Mouse (Mus musculus) kidney, postnatal 0 days (tissue): ENCODE data around the gene Ppp2r5b. TPM values are rescaled to one million over a fixed set of nuclear protein-coding genes. Genes with fewer than 3 reads are reported as not detected.
A peak's percentile ranks its signal among the peaks of the same experiment; 100 is the strongest.

Source experiments
- ATAC-seq: fragments of 200-750 bp; cut with Nextera tagmentation; replicated peaks from 2 replicates; pipeline ENCODE4 v1.8.0; 2017; ENCODE audit warnings: low read depth, moderate number of reproducible peaks, moderate TSS enrichment, moderate library complexity; ENCODE audit not compliant: low FRiP score
- DNase-seq: peaks from one replicate; pipeline ENCODE4 v3.0.0-alpha.2; 2016; ENCODE audit warnings: low spot score
- H3K27ac ChIP-seq: fragments of 300-500 bp; sonication (generic); 2 replicates; pipeline ENCODE4 v1.5.1; 2014; ENCODE audit warnings: mild to moderate bottlenecking
- H3K27me3 ChIP-seq: fragments of 300-500 bp; sonication (generic); 2 replicates; pipeline ENCODE4 v1.6.1; 2014; ENCODE audit warnings: low read length, mixed read lengths; ENCODE audit not compliant: insufficient read depth
- H3K36me3 ChIP-seq: fragments of 300-500 bp; sonication (generic); 2 replicates; pipeline ENCODE4 v1.6.1; 2014; ENCODE audit warnings: low read length, mixed read lengths; ENCODE audit not compliant: insufficient read depth
- H3K4me1 ChIP-seq: fragments of 300-500 bp; sonication (generic); replicated peaks from 2 replicates; pipeline ENCODE4 v1.6.1; 2014; ENCODE audit warnings: antibody characterized with exemption, low read length, mixed read lengths; ENCODE audit not compliant: insufficient read depth
- H3K4me2 ChIP-seq: fragments of 300-500 bp; sonication (generic); 2 replicates; pipeline ENCODE4 v1.6.1; 2014; ENCODE audit warnings: mild to moderate bottlenecking, low read length, moderate library complexity, mixed read lengths
- H3K4me3 ChIP-seq: fragments of 300-500 bp; sonication (generic); replicated peaks from 2 replicates; pipeline ENCODE4 v1.5.1; 2014; ENCODE audit warnings: low read depth, low read length
- H3K9ac ChIP-seq: fragments of 300-500 bp; sonication (generic); 2 replicates; pipeline ENCODE4 v1.6.1; 2014; ENCODE audit warnings: low read depth, low read length
- H3K9me3 ChIP-seq: fragments of 300-500 bp; sonication (generic); replicated peaks from 2 replicates; pipeline ENCODE4 v1.6.1; 2016; ENCODE audit warnings: low read length, inconsistent platforms, mixed read lengths
- CTCF ChIP-seq: IDR thresholded peaks from 2 replicates; pipeline ENCODE4 v1.5.1; 2016; ENCODE audit warnings: antibody characterized with exemption, low read depth, mild to moderate bottlenecking, moderate library complexity
- WGBS: fragments of 180-500 bp; shearing (Covaris S2); extraction: QIAGEN DNeasy Blood & Tissue Kit; methylation state at CpG from one replicate; pipeline ENCODE4 v1.1.7; 2014; 5-methylcytosine and 5-hydroxymethylcytosine counted together
- microRNA counts: library from miRNA; unstranded; fragments of <30 nt; microRNA quantifications from one replicate; lab custom pipeline; 2015
- microRNA-seq: library from miRNA; unstranded; fragments of <30 nt; microRNA quantifications from one replicate; pipeline ENCODE4, GENCODE M21; 2016
- polyA plus RNA-seq: library from polyadenylated mRNA; unstranded; fragments of >200 nt; fragmentation: Nextera tagmentation; extraction: Ambion mirVana; gene quantifications from 2 replicates; pipeline ENCODE4 v1.2.1, GENCODE M21; 2015

Gene Ppp2r5b
- polyA plus RNA-seq, 1 experiment from 2014 or later: 19.9 TPM

DNA sequence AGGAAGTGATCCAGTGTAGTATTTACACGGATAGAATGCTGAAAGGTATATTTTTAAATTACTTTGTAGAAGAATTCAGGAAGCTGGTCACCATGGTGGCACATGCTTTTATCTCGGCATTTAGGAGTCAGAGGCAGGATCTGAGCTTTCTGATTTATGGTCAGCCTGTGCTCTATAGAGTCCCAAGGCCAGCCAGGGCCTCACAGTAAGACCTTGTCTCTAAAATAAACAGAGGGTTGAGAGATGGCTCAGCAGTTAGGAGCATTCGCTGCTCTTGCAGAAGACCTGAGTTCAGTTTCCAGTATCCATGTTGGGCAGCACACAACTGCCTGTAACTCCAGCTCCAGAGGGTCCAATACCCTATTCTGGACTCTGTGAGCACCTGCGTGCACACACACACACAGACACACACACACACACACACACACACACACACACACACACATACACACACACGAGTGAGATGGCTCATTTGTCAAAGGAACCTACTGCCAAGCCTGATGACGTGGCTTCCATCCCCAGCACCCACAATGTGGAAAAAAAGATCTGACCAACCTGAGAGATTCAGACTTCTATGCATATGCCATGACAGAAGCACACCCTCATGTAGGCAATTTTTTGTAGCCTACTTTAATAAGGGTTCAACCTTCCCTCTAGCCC, 19.5 kb downstream of the Ppp2r5b start:
- no peak for ATAC-seq
- Histone ChIP-seq H3K27me3 (no peaks in the 10 kb centered on the region), H3K4me3 (no peak overlapping the region), H3K9me3 (no peaks in the 10 kb centered on the region), H3K4me1 (no peaks in the 10 kb centered on the region), H3K4me2 (no peak overlapping the region), H3K36me3 (no peaks in the 10 kb centered on the region), H3K27ac (no peak overlapping the region), H3K9ac (no peak overlapping the region)
- no peak for DNase-seq
- TF ChIP-seq CTCF: no peak
- 43% methylated on average over 6 of the region's 6 CpGs for WGBS

DNA sequence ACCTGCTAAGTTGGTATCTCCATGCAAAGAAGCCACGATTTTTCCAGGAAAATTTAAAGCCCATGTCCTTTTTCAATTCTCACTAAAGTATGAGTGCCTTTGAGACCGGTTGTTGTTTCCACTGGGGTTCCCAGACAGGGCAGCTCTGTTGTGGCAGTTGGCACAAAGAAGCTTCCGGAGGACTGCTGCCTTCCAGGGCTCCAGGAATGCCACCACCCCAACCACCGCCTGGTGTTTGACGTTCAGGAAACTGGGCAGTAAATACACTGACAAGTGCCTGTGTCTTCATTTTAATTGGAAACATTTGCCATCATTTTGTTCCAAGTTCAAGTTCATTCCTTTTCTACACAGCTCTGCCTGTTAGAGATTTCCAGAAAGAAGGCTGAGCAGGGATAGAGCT, 29.0 kb downstream of the Ppp2r5b start:
- DNase-seq: no peak
- TF ChIP-seq CTCF: no peak
- H3K9ac ChIP-seq: no peak overlapping the region
- no peak overlapping the region for H3K4me3 ChIP-seq
- no peaks in the 10 kb centered on the region for H3K36me3 ChIP-seq
- no peak overlapping the region for H3K4me2 ChIP-seq
- no peaks in the 10 kb centered on the region for H3K4me1 ChIP-seq
- no peak for ATAC-seq
- no peaks in the 10 kb centered on the region for H3K9me3 ChIP-seq
- no peaks in the 10 kb centered on the region for H3K27me3 ChIP-seq
- no peak overlapping the region for H3K27ac ChIP-seq
- 66% methylated on average over 5 of the region's 5 CpGs for WGBS

DNA sequence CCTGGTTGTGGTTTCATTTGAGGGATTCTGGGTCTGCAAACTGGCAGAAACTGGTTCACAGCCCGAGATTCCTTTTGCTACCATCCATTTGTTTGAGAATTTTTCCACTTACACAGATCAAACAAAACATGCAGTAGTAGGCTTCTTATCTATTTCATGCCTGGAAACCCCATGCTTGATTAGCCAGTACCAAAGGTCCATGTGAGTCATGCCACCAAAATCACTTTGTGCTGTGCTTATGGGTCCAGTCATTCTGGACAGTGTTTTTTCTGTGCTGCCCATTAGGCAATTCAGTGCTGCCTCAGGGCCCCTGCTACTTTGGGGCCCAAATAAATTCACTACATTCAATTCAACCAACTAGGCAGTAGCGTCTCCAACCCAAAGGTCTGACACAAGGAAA, 31.4 kb downstream of the Ppp2r5b start:
- no peaks in the 10 kb centered on the region for H3K9me3 ChIP-seq
- no peaks in the 10 kb centered on the region for H3K36me3 ChIP-seq
- H3K9ac ChIP-seq: no peak overlapping the region
- no peak for ATAC-seq
- no peaks in the 10 kb centered on the region for H3K4me1 ChIP-seq
- WGBS: 72% methylated on average over 2 of the region's 2 CpGs
- no peak for TF ChIP-seq CTCF
- DNase-seq: no peak
- no peaks in the 10 kb centered on the region for H3K27me3 ChIP-seq
- no peak overlapping the region for H3K4me2 ChIP-seq
- H3K27ac ChIP-seq: no peak overlapping the region
- no peak overlapping the region for H3K4me3 ChIP-seq

DNA sequence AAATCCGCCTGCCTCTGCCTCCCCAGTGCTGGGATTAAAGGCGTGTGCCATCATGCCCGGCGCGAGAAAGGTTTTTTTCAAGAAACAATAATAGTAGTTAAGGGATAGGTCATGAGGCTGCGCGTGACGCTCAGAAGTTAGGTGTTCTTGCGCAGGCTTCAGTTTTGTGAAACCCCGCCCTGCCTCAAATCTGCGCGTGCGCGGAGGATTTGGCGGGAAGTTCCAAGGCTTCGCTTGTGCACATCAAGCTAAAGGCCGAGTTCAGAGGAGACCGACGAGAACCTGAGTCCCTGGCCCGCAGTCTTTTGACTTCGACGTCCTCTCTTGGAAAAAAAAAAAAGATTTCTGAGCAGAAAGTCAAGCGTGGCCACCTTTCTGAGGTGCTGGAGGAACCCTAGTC, 51.5 kb downstream of the Ppp2r5b start, which contains the start of gene Majin:
TSS of gene Majin (plus strand) at position 258 of the 400 bp plus-strand sequence.
- ATAC-seq: no peak
- WGBS: 88% methylated on average over 23 of the region's 23 CpGs
- H3K36me3 ChIP-seq: no peaks in the 10 kb centered on the region

DNA sequence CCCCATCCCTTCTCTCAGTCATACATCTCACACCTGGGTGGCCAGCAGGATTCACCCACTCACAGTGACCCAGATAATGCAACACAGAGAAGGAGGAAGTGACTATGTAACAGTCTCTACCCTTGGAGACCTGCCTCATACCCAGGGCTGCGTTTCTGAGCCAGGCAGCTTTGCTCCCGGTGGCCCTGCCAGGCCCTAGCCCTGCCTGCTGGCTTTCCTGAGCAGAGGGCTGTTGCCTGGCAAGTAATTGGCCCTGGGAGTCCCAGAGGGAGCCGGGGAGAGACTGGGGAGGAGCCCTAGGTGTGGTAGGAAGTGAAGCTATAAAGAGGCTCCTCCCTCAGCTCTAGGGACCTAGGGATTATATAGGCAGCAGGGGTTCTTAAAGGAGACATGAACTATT, 53.1 kb downstream of the Ppp2r5b start:
- no peak for DNase-seq
- ATAC-seq: no peak
- H3K9me3 ChIP-seq: no peaks in the 10 kb centered on the region
- H3K27ac ChIP-seq: no peak overlapping the region
- no peak overlapping the region for H3K4me2 ChIP-seq
- no peak overlapping the region for H3K4me3 ChIP-seq
- no peaks in the 10 kb centered on the region for H3K36me3 ChIP-seq
- H3K4me1 ChIP-seq: no peaks in the 10 kb centered on the region
- 12% methylated on average over 3 of the region's 3 CpGs for WGBS
- no peak for TF ChIP-seq CTCF
- H3K9ac ChIP-seq: no peak overlapping the region
- no peaks in the 10 kb centered on the region for H3K27me3 ChIP-seq

More for the DNA sequence above, 51.5 kb downstream of the Ppp2r5b start, which contains the start of gene Majin:
- no peak for TF ChIP-seq CTCF
- no peak within 1 kb of the TSS for H3K27ac ChIP-seq
- H3K9me3 ChIP-seq: no peaks in the 10 kb centered on the region
- no peaks in the 10 kb centered on the region for H3K4me1 ChIP-seq
- H3K27me3 ChIP-seq: no peaks in the 10 kb centered on the region
- no peak within 1 kb of the TSS for H3K4me2 ChIP-seq
- H3K9ac ChIP-seq: no peak within 1 kb of the TSS
- no peak for DNase-seq
- no peak within 1 kb of the TSS for H3K4me3 ChIP-seq

DNA sequence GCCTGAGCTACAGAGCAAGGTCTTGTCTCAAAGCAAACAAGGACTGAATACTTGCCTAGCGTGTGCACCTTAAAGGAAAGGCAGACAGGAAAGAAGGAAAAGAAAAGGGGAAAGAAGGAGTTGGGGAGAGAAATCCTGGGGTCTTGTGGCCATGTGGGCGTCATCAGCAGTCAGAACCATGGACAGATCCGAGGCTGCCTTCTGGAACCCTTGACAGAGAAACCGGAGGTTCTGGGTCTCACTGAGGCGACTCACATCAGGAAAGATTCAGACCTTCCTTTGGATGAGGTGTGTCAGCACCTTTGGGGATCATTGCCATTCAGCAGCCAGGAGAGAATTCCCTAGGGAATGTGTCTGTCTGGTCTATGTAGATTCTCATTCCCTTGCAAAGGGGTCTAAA, 54.0 kb downstream of the Ppp2r5b start:
- Histone ChIP-seq H3K36me3 (no peaks in the 10 kb centered on the region), H3K4me1 (no peaks in the 10 kb centered on the region), H3K9me3 (no peaks in the 10 kb centered on the region), H3K27ac (no peak overlapping the region), H3K4me2 (no peak overlapping the region), H3K27me3 (no peaks in the 10 kb centered on the region), H3K4me3 (no peak overlapping the region), H3K9ac (no peak overlapping the region)
- DNase-seq: peak; percentile 49
- ATAC-seq: no peak
- WGBS: 14% methylated on average over 5 of the region's 5 CpGs
- TF ChIP-seq CTCF: no peak

DNA sequence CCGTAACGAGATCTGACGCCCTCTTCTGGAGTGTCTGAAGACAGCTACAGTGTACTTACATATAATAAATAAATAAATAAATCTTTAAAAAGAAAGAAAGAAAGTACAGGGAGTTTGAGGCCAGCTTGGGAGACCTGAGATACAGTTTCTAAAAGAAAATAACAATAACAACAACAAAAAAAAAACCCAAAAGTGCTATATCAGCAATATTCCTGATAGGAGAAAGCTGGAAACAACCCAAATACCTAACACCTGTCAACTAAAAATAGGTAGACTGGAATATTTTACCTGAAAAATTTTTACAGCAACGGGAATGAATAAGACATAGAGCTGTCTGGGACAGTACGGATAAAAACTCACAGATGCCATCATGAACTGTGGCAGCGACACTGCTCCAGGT, 56.9 kb downstream of the Ppp2r5b start:
- no peak overlapping the region for H3K4me2 ChIP-seq
- DNase-seq (no peak), ATAC-seq (no peak)
- WGBS: 86% methylated on average over 5 of the region's 6 CpGs
- no peak overlapping the region for H3K9ac ChIP-seq
- H3K4me1 ChIP-seq: no peaks in the 10 kb centered on the region
- TF ChIP-seq CTCF: no peak
- no peaks in the 10 kb centered on the region for H3K9me3 ChIP-seq
- H3K27me3 ChIP-seq: no peaks in the 10 kb centered on the region
- H3K4me3 ChIP-seq: no peak overlapping the region
- H3K27ac ChIP-seq: no peak overlapping the region
- no peaks in the 10 kb centered on the region for H3K36me3 ChIP-seq

MicroRNAs within 50 kb of the gene (microRNA counts, 519-probe panel; counts per million panel counts)
- 4,659 counts per million, percentile 79 among the panel's probes with 10 or more counts for microRNA mmu-miR-192 (lab: Ali Mortazavi, UCI)

Small RNA genes within 50 kb of the gene (microRNA-seq; reads per million reads assigned to microRNA genes)
- gene Mir192 (612 reads per million, percentile 72 among the genes with 10 or more reads in this experiment), gene Mir194-2 (361 reads per million, percentile 68 among the genes with 10 or more reads in this experiment)

Other genes with a start within 250 kb of the Ppp2r5b start
- not detected in 2 replicates for gene Slc22a20, start 249.7 kb downstream of the Ppp2r5b start, polyA plus RNA-seq
- gene Capn1, start 220.0 kb downstream of the Ppp2r5b start, polyA plus RNA-seq: 12.9 and 13.5 TPM in 2 replicates
- 25.0 and 26.8 TPM in 2 replicates for gene Syvn1, start 189.3 kb downstream of the Ppp2r5b start, polyA plus RNA-seq
- gene Mrpl49, start 178.1 kb downstream of the Ppp2r5b start, polyA plus RNA-seq: 66.2 and 69.0 TPM in 2 replicates
- gene Fau, start 178.0 kb downstream of the Ppp2r5b start, polyA plus RNA-seq: 940 and 1,050 TPM in 2 replicates
- gene Znhit2, start 174.7 kb downstream of the Ppp2r5b start, polyA plus RNA-seq: 42.3 and 47.6 TPM in 2 replicates
- 17.0 and 19.1 TPM in 2 replicates for gene Tm7sf2, start 167.5 kb downstream of the Ppp2r5b start, polyA plus RNA-seq
- 57.8 and 61.4 TPM in 2 replicates for gene Vps51, start 158.6 kb downstream of the Ppp2r5b start, polyA plus RNA-seq
- not detected in 2 replicates for gene Tmem262, start 155.8 kb downstream of the Ppp2r5b start, polyA plus RNA-seq
- gene Gm28374, start 153.6 kb downstream of the Ppp2r5b start, polyA plus RNA-seq: 0.70 and 0.84 TPM in 2 replicates
- gene Zfpl1, start 150.9 kb downstream of the Ppp2r5b start, polyA plus RNA-seq: 71.7 and 74.3 TPM in 2 replicates
- gene Cdca5, start 150.9 kb downstream of the Ppp2r5b start, polyA plus RNA-seq: 16.1 and 19.4 TPM in 2 replicates
- gene AC131692.1, start 141.5 kb downstream of the Ppp2r5b start, polyA plus RNA-seq: 0.17 TPM in 1 of 2 replicates, not detected in the other
- 0.17 TPM in 2 replicates for gene Naaladl1, start 130.1 kb downstream of the Ppp2r5b start, polyA plus RNA-seq
- gene Sac3d1, start 117.2 kb downstream of the Ppp2r5b start, polyA plus RNA-seq: 32.0 and 35.9 TPM in 2 replicates
- 26.5 and 30.0 TPM in 2 replicates for gene Snx15, start 107.6 kb downstream of the Ppp2r5b start, polyA plus RNA-seq
- gene Batf2, start 94.9 kb downstream of the Ppp2r5b start, polyA plus RNA-seq: 0.38 and 0.49 TPM in 2 replicates
- 96.1 and 103 TPM in 2 replicates for gene Arl2, start 94.3 kb downstream of the Ppp2r5b start, polyA plus RNA-seq
- gene Majin, start 51.5 kb downstream of the Ppp2r5b start, polyA plus RNA-seq: not detected in 2 replicates
- gene Gpha2, start 9.5 kb downstream of the Ppp2r5b start, polyA plus RNA-seq: 1.6 and 2.1 TPM in 2 replicates
- gene Atg2a, start 5.8 kb upstream of the Ppp2r5b start, polyA plus RNA-seq: 7.0 and 7.8 TPM in 2 replicates
- gene Ehd1, start 40.9 kb upstream of the Ppp2r5b start, polyA plus RNA-seq: 64.2 and 73.4 TPM in 2 replicates
- gene Cdc42bpg, start 70.6 kb upstream of the Ppp2r5b start, polyA plus RNA-seq: 1.0 TPM in 2 replicates
- 51.9 and 54.6 TPM in 2 replicates for gene Men1, start 99.1 kb upstream of the Ppp2r5b start, polyA plus RNA-seq
- gene Map4k2, start 105.3 kb upstream of the Ppp2r5b start, polyA plus RNA-seq: 12.2 and 13.5 TPM in 2 replicates
- gene Sf1, start 127.8 kb upstream of the Ppp2r5b start, polyA plus RNA-seq: 91.1 and 97.2 TPM in 2 replicates
- 24.5 and 25.8 TPM in 2 replicates for gene Pygm, start 148.5 kb upstream of the Ppp2r5b start, polyA plus RNA-seq
- gene Rasgrp2, start 163.5 kb upstream of the Ppp2r5b start, polyA plus RNA-seq: 97.5 and 116 TPM in 2 replicates
- gene Nrxn2, start 182.9 kb upstream of the Ppp2r5b start, polyA plus RNA-seq: 5.9 and 6.7 TPM in 2 replicates